Mouse (Mus musculus) lung, adult 2 months (tissue): ENCODE data around the gene Apoc4.

Experiments used
- CTCF ChIP-seq: fragments of 200-500 bp; IDR thresholded peaks from 2 replicates; pipeline ENCODE4 v1.5.1; 2011; ENCODE audit warnings: mild to moderate bottlenecking, low read length, control low read depth; ENCODE audit not compliant: insufficient read depth
- POLR2A ChIP-seq: fragments of 200-500 bp; IDR thresholded peaks from 2 replicates; pipeline ENCODE4 v1.6.1; 2011; ENCODE audit warnings: low read depth, mild to moderate bottlenecking, control low read depth, low read length, borderline replicate concordance; ENCODE audit errors: extremely low read depth

DNA sequence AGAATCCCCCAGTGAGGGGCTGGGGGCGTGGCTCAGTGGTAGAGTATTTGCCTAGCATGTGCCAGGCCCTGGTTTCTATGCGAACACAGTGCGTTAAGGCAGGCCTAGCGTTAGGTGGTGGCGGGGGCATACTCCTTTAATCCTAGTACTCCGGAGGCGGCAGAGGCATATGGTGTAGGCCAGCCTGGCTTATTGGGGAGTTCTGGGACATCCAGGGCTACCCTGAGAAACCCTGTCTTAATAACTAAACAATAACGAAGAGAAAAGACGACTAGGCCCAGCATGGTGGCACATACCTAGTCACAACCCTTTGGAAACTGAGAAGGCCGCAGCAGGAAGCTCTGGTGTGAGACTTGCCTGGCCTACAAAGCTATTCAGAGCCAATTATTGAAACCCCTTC, 6.8 kb upstream of the Apoc4 start:
- TF ChIP-seq CTCF (no peak), POLR2A (no peak)
